Mouse (Mus musculus) bone marrow macrophage, adult 2 months (primary cell): ENCODE measurements around the gene Lrrc8e. TPM values are rescaled to one million over a fixed set of nuclear protein-coding genes. Genes with fewer than 3 reads are reported as not detected.

Source experiments
- H3K27ac ChIP-seq: 2 replicates; pipeline ENCODE4 v1.5.1; 2012; ENCODE audit warnings: low read depth, low read length; ENCODE audit not compliant: insufficient read depth
- H3K4me1 ChIP-seq: 2 replicates; pipeline ENCODE4 v1.6.1; 2012; ENCODE audit warnings: low read length; ENCODE audit not compliant: control insufficient read depth, insufficient read depth
- H3K4me3 ChIP-seq: 2 replicates; pipeline ENCODE4 v1.5.1; 2012; ENCODE audit warnings: mild to moderate bottlenecking, low read length, moderate library complexity; ENCODE audit not compliant: insufficient read depth
- CTCF ChIP-seq: IDR thresholded peaks from 2 replicates; pipeline ENCODE4 v1.5.1; 2012; ENCODE audit warnings: low read depth, mild to moderate bottlenecking, low read length, moderate library complexity
- POLR2A ChIP-seq: IDR thresholded peaks from 2 replicates; pipeline ENCODE4 v1.6.1; 2012; ENCODE audit warnings: mild to moderate bottlenecking, low read depth, low read length, borderline replicate concordance
- polyA plus RNA-seq: library from polyadenylated mRNA; stranded (reverse); fragments of >200 nt; gene quantifications from 2 replicates; pipeline ENCODE4 v1.2.4, GENCODE M21; 2012; ENCODE audit not compliant: missing spikeins, insufficient read depth, insufficient read length

Lrrc8e gene
- polyA plus RNA-seq, 1 experiment, result not detected

DNA sequence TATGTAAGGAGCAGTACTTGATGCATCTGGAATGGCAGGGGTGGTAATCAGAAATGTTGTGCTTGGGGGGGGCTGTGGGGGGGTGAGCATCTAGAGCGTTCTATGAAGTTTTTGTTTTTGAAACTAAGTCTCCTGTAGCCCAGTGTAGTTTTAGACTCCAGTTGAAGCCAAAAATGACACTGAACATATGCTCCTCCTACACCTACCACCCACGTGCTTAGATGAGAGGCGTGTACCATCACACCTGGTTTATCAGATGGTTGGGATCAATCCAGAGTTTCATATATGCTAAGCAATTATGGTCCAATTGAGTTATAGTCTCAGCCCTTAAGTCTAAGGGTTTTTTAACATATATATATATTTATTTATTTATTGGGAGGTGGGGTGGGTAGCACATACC, 7.0 kb upstream of the Lrrc8e start:
- H3K4me3 ChIP-seq, result no peak overlapping the region
- H3K4me1 ChIP-seq, result 0 out of 2 replicates have a peak, but pooled peaks cover 3% of the 10 kb centered on the region
- TF ChIP-seq CTCF (no peak), POLR2A (no peak)
- H3K27ac ChIP-seq, result no peak overlapping the region

DNA sequence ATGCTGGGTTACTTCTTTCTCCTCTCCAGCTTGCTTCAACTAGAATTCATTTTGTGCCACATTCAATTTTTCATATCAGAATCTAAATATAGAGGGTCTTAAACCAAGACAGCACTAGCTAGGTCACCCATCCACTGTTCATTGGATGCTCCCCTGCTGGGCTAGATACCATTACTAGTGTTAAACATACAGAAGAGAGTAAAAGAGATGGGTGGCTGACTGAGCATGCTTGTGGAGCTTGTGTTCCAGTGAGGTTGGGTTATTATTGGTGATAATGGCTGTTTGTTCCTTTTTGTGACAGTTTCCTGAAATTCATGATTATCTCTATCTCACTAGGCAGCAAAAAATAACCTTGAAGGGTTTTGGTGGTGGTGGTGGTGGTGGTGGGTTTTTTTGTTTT, 4.6 kb upstream of the Lrrc8e start:
- no peak overlapping the region for H3K4me3 ChIP-seq
- TF ChIP-seq POLR2A, result no peak
- H3K4me1 ChIP-seq, result no peaks in the 10 kb centered on the region
- no peak overlapping the region for H3K27ac ChIP-seq

DNA sequence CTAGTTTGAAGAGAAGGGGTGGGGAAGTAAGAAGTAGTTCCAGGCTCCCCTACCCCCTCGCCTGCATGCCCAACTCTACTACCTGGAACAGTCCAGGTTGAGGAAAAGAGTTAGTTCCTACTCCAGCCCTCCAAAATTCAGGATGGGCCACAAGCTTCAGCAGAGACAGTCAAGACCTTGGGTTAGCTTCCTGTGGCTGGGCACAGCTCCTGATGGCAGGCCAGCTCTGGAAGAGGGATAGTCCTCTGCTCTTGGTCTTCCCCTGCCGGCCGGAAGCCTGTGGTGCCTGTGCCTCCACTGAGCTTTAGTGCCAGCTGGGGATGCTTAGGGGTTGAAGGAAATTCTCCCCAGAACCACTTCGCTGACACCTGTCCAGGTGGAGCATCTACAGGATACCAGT, 304 bp upstream of the Lrrc8e start:
- H3K4me1 ChIP-seq, result no peaks in the 10 kb centered on the region
- TF ChIP-seq CTCF, result no peak
- TF ChIP-seq POLR2A, result no peak
- no peak overlapping the region for H3K27ac ChIP-seq
- H3K4me3 ChIP-seq, result no peak overlapping the region

DNA sequence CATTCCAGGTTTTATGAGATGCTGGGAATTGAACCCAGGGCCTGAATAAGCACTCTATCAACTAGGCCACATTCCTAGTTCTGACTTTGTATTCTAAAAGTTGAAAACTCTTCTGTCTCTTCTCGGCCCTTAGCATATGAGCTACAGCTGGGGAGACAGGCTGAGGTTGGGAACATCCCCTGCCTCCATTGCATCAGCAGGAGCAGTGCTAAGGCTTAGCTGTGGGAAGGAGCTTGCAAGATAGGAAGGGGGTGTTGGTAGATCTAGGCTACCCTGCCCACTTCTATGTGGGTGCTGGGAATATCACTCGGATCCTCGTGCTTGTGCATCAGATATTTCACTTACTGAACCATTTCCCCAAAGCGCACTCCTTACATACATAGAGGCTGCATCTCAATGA, 1.3 kb downstream of the Lrrc8e start:
- no peak overlapping the region for H3K27ac ChIP-seq
- H3K4me1 ChIP-seq, result no peaks in the 10 kb centered on the region
- no peak overlapping the region for H3K4me3 ChIP-seq
- no peak for TF ChIP-seq POLR2A
- no peak for TF ChIP-seq CTCF

DNA sequence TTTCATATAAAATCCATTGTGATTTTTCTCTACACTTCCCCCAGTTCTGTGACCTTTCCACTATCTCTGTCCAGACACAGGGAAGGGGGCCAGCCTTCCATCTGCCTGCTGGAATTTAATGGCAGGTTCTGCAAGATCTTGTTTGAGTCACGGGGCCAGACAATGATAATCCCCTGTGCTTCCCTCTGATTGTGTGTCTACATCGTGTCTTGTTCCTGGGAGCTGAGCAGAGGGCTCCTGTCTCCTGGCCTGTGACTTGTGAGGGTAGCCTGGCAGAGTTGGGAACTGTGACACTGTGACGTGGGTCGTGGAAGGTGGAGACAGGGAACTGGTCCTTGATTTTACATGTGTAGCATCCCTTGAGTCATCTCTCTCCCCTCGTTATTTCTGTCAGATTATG, 3.2 kb downstream of the Lrrc8e start:
- Histone ChIP-seq H3K27ac (no peak overlapping the region), H3K4me3 (no peak overlapping the region), H3K4me1 (no peaks in the 10 kb centered on the region)
- no peak for TF ChIP-seq POLR2A
- TF ChIP-seq CTCF, result no peak

DNA sequence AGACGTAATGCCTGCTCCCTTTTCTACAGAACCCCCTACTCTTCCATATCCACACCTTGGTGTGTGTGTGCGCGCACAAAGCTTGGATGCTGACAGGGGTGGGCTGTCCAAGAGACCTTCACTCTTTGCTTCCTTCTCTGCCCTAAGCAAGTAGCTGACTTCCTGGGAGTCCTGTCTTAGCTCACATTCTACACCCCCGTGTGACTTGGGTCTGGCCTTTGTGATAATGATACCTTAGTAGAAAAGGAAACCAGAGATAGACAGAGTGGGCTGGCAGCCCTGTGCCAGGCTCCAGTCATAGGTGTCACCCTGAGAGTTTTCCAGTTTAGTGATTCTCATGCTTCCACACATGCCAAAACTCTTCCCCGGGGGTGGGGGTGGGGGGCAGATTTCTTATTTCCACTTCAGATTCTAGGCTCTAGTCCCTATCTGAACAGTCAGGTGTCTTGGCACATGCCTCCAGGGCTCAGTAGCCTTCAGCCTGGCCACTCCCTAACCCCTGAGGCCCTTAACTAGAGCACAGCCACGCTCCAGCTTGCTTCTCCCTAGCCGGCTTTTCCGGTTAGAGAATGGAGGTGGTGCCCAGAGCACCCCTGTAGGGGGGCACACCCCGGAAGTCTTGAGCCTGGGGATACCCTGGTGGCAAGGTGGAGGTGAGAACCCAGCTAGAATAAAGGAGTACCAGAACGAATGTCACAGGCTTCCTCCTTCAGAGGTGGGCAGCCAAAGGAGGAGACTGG, 4.2 kb downstream of the Lrrc8e start:
- no peak for TF ChIP-seq CTCF
- no peak for TF ChIP-seq POLR2A
- Histone ChIP-seq H3K4me1 (no peaks in the 10 kb centered on the region), H3K27ac (no peak overlapping the region), H3K4me3 (no peak overlapping the region)

DNA sequence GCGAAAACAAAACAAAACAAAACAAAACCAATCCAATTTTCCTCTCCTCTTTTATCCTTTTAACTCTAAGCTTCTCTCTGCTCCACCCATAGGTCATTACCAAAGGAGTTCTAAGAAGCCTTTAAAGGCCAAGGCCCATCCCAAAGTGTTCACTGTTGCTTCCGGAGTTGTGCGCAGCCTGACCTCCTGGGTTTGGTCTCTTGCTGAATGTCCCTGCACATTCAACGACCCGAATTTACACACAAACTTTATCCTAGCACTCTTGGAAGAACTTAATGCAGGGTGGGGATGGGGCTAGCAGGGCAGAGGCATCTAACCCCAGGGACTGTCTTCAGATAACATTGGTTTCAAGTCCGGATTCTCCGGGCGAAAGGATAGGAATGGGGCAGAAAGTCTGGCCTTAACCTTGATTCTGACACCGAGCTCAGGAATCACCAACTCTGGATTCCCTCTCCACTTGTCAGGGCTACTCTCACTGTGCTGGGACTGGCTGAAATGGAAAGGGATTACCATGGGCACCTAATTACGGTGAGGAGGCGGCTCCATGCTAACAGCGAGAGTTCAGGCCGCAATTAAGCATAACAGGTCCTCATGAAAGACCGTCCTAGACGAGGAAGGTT, 11.3 kb downstream of the Lrrc8e start:
- peak overlapping the region; percentile 65 for H3K4me3 ChIP-seq
- H3K4me1 ChIP-seq, result peaks cover 18% of the 10 kb centered on the region
- peak overlapping the region; percentile 82 for H3K27ac ChIP-seq
- TF ChIP-seq CTCF (no peak), POLR2A (no peak)

DNA sequence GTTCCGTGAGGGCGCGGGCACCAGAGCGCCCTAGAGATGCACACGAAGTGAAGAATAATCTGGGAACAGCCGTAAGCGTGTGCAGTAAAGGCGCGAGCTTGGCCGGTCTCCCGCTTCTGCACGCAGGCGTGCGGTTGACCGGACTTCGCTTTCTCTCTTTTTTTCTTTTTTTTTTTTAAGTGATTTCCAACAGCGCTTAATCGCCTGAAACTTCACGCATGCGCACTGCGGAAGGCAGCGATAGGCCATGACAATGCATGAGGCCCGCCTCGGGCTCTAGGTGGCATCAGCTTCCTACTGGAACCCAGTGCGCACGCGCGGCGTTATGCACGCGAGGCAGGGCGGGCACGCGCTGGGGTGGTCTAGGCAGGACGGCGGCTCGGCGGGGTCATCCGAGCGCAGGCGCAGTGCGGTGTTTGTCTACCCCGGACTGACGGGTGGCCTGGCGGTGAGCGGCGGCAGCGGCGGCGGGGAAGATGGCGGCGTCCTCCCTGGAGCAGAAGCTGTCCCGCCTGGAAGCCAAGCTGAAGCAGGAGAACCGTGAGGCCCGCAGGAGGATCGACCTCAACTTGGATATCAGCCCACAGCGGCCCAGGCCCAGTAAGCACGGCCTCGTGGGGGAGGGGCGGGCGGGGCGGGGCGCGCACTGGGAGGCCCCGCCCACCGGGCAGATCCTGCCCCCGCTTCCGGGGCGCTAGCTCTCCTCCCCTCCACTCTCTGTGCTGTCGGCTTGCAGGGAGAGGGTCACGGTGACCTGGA, 12.0 kb downstream of the Lrrc8e start, which contains the start of the genes Map2k7 and Gm49320:
Map2k7 (plus strand) TSS at position 307 of the 759 bp plus-strand sequence.
Gm49320 (plus strand) TSS at position 432 of the 759 bp plus-strand sequence.
- peak within 1 kb of the TSS; percentile 65 for H3K4me3 ChIP-seq
- H3K4me1 ChIP-seq, result peaks cover 18% of the 10 kb centered on the region
- no peak for TF ChIP-seq POLR2A
- no peak for TF ChIP-seq CTCF
- peak within 1 kb of the TSS; percentile 88 for H3K27ac ChIP-seq

DNA sequence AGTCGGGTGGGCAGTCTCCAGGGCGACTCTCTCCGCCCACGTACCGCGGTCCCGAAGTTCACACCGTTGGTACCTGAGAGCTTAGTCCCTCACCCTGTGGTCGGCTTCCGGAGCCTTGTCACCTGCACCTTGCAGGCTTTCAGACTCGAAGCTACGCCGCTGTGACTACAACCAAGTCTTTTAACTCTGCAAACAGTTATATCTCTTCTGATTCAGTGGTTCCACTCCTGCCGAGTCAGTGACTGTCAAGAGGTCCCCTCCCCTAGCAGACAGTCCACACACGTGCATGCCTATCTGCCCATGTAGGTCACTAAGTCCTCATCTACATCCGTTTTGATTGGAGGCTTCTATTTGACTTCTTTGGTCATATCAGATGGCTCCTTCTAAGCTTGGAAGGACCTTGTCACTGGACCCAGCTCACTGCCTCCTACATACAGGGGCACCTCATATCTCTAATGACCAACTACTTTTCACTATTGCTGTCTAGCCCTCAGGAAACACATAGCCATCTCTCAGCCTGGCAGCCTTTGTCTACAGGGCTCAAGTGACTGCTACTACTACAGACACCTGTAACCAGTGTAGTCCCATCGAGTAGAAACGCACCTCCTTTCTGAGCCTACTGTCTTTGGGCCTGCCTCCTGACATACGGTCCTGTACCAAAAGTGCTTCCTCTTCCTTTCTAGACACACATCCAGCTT, 12.7 kb downstream of the Lrrc8e start:
- Histone ChIP-seq H3K27ac (peak overlapping the region; percentile 22), H3K4me1 (peaks cover 18% of the 10 kb centered on the region), H3K4me3 (peak overlapping the region; percentile 65)
- TF ChIP-seq CTCF (no peak), POLR2A (no peak)
